Mouse (Mus musculus) heart, embryonic 14.5 days (tissue): Measurements from ENCODE around the gene Itprid2. TPM values are rescaled to one million over a fixed set of nuclear protein-coding genes. Genes with fewer than 3 reads are reported as not detected.

Source experiments
- ATAC-seq: fragments of 200-750 bp; cut with Nextera tagmentation; 2 replicates; pipeline ENCODE4 v1.8.0; 2017; ENCODE audit warnings: low read depth, moderate TSS enrichment; ENCODE audit not compliant: insufficient number of reproducible peaks, insufficient read depth, low FRiP score
- H3K27ac ChIP-seq, 2 experiments: fragments of 200-500 bp in 1 of 2; fragments of 300-500 bp in 1 of 2; sonication (generic) in 1 of 2; replicated peaks in 1 of 2; 2 replicates each; pipeline ENCODE4 v1.5.1; 2012 to 2014; ENCODE audit warnings: low read depth in 2 of 2, low read length in 2 of 2, control low read depth in 1 of 2, mild to moderate bottlenecking in 1 of 2, mixed read lengths in 1 of 2; ENCODE audit not compliant: control insufficient read depth in 1 of 2, insufficient read depth in 1 of 2
- H3K27me3 ChIP-seq: fragments of 300-500 bp; sonication (generic); 2 replicates; pipeline ENCODE4 v1.6.1; 2014; ENCODE audit warnings: mild to moderate bottlenecking, low read length, control low read depth; ENCODE audit not compliant: control insufficient read depth, insufficient read depth
- H3K36me3 ChIP-seq: fragments of 300-500 bp; sonication (generic); 2 replicates; pipeline ENCODE4 v1.6.1; 2014; ENCODE audit warnings: mild to moderate bottlenecking, control low read depth, low read length, mixed read lengths; ENCODE audit not compliant: control insufficient read depth, insufficient read depth
- H3K4me1 ChIP-seq, 2 experiments: fragments of 200-500 bp in 1 of 2; fragments of 300-500 bp in 1 of 2; sonication (generic) in 1 of 2; 2 replicates each; pipeline ENCODE4 v1.6.1; 2012 to 2014; ENCODE audit warnings: low read length in 2 of 2, control low read depth in 1 of 2, mixed read lengths in 1 of 2; ENCODE audit not compliant: control insufficient read depth in 2 of 2, insufficient read depth in 2 of 2
- H3K4me2 ChIP-seq: fragments of 300-500 bp; sonication (generic); 2 replicates; pipeline ENCODE4 v1.6.1; 2014; ENCODE audit warnings: mild to moderate bottlenecking, low read length
- H3K4me3 ChIP-seq, 2 experiments: fragments of 200-500 bp in 1 of 2; fragments of 300-500 bp in 1 of 2; sonication (generic) in 1 of 2; 2 replicates each; pipeline ENCODE4 v1.5.1; 2012 to 2014; ENCODE audit warnings: low read length in 2 of 2, mild to moderate bottlenecking in 2 of 2, control low read depth in 1 of 2, low read depth in 1 of 2, moderate library complexity in 1 of 2; ENCODE audit not compliant: control insufficient read depth in 1 of 2, insufficient read depth in 1 of 2
- H3K9ac ChIP-seq: fragments of 300-500 bp; sonication (generic); 2 replicates; pipeline ENCODE4 v1.6.1; 2014; ENCODE audit warnings: mild to moderate bottlenecking, low read length
- H3K9me3 ChIP-seq: fragments of 300-500 bp; sonication (generic); 2 replicates; pipeline ENCODE4 v1.6.1; 2016; ENCODE audit warnings: low read length, control low read depth; ENCODE audit not compliant: control insufficient read depth
- WGBS: fragments of 180-500 bp; shearing (Covaris S2); extraction: QIAGEN DNeasy Blood & Tissue Kit; methylation state at CpG from one replicate; pipeline ENCODE4 v1.1.7; 2014; 5-methylcytosine and 5-hydroxymethylcytosine counted together
- polyA plus RNA-seq: library from polyadenylated mRNA; unstranded; fragments of >200 nt; fragmentation: Nextera tagmentation; extraction: Ambion mirVana; gene quantifications from 2 replicates; pipeline ENCODE4 v1.2.1, GENCODE M21; 2014

Itprid2 gene
- polyA plus RNA-seq, 1 experiment from 2014 or later: 11.1 TPM

DNA sequence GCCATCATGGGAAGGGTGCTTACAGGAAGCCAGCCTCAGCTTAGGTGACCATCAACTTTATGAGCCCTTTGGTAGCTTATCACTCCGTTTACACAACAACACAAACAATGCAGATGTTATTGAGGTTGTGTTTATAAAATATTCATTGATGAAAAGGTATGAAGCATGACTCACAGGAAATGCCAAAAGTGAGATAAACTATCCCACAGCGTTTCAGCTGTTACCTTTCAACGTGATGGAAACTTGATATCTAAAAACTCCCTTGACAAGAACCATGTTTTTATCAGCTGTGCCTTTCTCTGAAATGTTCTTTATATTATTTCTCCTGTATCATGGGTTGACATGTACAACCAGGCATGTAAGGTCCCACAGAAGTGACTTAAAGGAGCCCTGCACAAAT lies 55.7 kb downstream of the Itprid2 start:
- H3K9ac ChIP-seq: no peak overlapping the region
- no peaks in the 10 kb centered on the region for H3K36me3 ChIP-seq
- H3K4me1 ChIP-seq: no peaks in the 10 kb centered on the region
- WGBS: 48% methylated on average over 3 of the region's 3 CpGs
- H3K4me2 ChIP-seq: no peak overlapping the region
- ATAC-seq: no peak
- no peaks in the 10 kb centered on the region for H3K9me3 ChIP-seq
- H3K27ac ChIP-seq: no peak overlapping the region
- H3K4me3 ChIP-seq: no peak overlapping the region
- no peaks in the 10 kb centered on the region for H3K27me3 ChIP-seq

DNA sequence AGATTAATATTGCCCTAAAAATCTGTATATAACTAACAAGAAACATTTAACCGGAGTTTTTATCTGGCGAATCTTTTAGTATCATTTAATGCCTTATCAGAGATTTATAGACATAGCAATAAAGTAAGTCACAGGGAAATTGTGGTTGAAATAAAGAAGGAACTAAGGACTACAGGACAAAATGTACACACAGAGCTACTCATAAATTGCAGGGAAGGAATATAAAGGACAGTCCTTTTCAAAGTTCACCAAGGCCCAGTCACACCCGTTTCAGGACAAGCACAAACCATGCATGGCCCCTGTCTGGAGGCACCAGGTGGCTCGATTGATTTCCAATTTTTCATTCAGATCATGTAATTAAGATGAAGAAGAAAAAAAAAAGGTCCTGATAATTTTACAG lies 60.0 kb downstream of the Itprid2 start:
- Histone ChIP-seq H3K9me3 (no peaks in the 10 kb centered on the region), H3K4me2 (no peak overlapping the region), H3K4me3 (no peak overlapping the region), H3K4me1 (no peaks in the 10 kb centered on the region), H3K27ac (no peak overlapping the region), H3K9ac (no peak overlapping the region), H3K27me3 (no peaks in the 10 kb centered on the region), H3K36me3 (no peaks in the 10 kb centered on the region)
- WGBS: 87% methylated on average over 4 of the region's 4 CpGs
- no peak for ATAC-seq

DNA sequence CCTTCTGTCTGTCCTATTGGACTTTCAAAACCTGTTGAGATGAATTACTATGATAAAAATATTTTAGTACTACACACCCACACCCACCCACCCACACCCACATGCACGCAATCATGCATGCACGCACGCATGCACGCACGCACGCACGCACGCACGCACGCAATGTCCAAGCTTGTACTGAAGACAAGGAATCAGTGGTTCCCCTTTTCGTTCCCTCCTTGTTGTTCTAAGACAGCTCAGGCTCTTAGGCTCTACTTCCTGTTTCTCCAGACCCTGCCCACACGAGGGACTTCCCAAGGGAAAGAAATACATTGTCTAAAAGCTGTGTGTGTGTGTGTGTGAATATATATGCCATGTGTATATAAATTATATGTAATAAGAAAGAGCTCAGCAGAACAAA lies 60.8 kb downstream of the Itprid2 start:
- no peaks in the 10 kb centered on the region for H3K36me3 ChIP-seq
- H3K27ac ChIP-seq: no peak overlapping the region
- ATAC-seq: no peak
- H3K9me3 ChIP-seq: no peaks in the 10 kb centered on the region
- no peaks in the 10 kb centered on the region for H3K4me1 ChIP-seq
- no peak overlapping the region for H3K4me3 ChIP-seq
- 81% methylated on average over 12 of the region's 12 CpGs for WGBS
- H3K27me3 ChIP-seq: no peaks in the 10 kb centered on the region
- no peak overlapping the region for H3K9ac ChIP-seq
- no peak overlapping the region for H3K4me2 ChIP-seq

DNA sequence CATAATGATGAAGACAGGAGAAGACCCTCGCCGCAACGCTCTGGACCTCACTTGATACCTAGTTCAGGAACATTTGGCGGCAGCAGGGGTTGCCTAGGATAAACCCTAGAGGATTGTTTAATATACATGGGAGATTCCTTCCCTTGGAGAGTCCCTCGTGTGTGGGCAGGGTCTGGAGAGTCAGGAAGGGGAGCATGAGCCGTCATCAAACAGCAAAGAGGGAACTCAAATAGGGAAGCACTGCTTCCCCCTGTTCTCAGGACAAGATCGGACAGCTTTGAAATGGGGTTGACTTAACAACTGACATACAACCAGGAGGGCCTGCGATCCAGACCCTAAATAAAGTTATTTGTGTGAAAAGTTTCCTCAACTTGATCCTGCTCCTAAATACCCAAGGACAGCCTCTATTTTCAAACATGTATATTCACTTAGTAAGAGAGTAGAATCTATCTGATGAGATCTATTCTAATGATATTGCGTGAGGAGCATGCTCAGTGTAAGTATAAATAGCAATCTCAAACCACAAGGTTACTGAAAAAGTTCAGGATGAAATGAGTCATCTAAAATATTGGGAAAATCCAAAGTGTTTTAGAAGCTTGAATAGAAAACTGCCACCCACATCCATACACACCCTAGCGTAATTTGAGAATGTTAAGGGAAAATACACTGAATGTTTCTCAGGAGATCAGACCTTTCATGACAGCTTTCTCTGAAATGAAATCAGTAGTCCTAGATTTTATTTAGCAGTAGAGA lies 61.5 kb downstream of the Itprid2 start:
- no peaks in the 10 kb centered on the region for H3K27me3 ChIP-seq
- no peaks in the 10 kb centered on the region for H3K36me3 ChIP-seq
- H3K9ac ChIP-seq: no peak overlapping the region
- H3K4me2 ChIP-seq: no peak overlapping the region
- H3K4me3 ChIP-seq: no peak overlapping the region
- no peaks in the 10 kb centered on the region for H3K9me3 ChIP-seq
- no peak overlapping the region for H3K27ac ChIP-seq
- ATAC-seq: no peak
- H3K4me1 ChIP-seq: no peaks in the 10 kb centered on the region
- WGBS: 80% methylated on average over 10 of the region's 10 CpGs

DNA sequence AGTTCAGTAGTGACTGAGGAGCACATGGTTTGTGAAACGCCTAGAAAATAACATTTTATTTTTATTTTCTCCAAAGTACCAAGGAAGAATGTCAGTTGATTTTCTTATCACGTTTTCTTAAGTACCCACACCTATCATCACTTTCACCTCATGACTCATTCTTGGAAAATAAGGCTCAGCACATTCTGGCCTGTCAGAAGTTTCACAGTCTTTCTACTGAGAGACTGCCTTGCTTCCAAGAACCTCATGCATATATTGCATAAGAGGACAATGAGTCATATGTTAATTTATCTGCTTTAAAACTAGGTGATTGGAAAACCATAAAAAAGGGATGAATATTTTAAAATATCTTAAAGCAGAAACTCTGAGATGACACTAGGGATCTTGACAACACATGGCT lies 63.0 kb downstream of the Itprid2 start:
- no peak for ATAC-seq
- Histone ChIP-seq H3K4me3 (no peak overlapping the region), H3K9me3 (no peaks in the 10 kb centered on the region), H3K4me2 (no peak overlapping the region), H3K36me3 (no peaks in the 10 kb centered on the region), H3K9ac (no peak overlapping the region), H3K27me3 (no peaks in the 10 kb centered on the region), H3K4me1 (no peaks in the 10 kb centered on the region), H3K27ac (no peak overlapping the region)
- WGBS: 23% methylated on average over 2 of the region's 2 CpGs

DNA sequence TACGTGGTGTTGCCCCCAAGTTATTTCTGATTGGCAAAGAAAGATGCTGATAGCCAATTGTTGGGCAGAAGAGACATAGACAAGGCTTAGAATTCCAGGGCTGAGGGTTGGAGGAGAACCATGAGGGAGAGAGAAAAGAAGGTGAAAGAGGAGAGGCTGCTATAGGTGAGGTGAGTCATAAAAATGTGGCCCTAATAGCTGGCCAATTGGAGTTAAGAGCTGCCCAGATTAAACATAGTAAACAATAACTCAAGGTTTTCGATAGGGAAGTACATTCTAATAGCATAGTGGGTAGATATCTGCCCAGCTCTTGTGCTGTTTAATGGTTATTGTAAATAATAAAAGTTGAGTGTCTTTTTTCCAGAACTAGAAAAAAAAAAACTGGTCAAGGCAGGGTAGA lies 69.6 kb downstream of the Itprid2 start:
- Histone ChIP-seq H3K27ac (no peak overlapping the region), H3K4me3 (no peak overlapping the region), H3K4me2 (no peak overlapping the region), H3K9ac (no peak overlapping the region), H3K27me3 (no peaks in the 10 kb centered on the region), H3K4me1 (peaks cover 0 to 10% of the 10 kb centered on the region in 2 experiments; a peak in 1 of 4 replicates), H3K36me3 (no peaks in the 10 kb centered on the region), H3K9me3 (no peaks in the 10 kb centered on the region)
- no peak for ATAC-seq
- 77% methylated on average over 2 of the region's 2 CpGs for WGBS

DNA sequence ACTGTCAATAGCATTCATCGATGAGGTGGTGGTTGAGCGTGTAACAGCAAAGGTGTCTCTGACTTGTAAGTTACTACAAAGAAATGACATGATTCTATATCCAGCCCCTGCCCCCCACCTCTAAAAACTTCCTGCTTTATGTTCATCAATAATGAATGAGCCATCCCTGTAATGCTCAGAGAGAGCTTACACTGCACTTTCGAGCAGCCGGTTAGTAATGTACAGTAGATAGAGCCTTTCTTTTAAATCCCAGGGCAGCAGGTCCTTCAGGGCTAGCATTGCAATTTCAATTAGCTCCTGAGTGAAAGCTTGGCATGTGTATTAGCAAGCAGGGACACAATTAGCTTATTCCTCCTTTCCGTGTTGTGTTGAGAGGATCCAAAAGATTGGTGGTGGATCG lies 72.4 kb downstream of the Itprid2 start, which contains the start of gene Ppp1r1c:
Gene Ppp1r1c (plus strand): TSS at position 206 of the 400 bp plus-strand sequence.
- no peaks in the 10 kb centered on the region for H3K27me3 ChIP-seq
- no peak within 1 kb of the TSS for H3K4me2 ChIP-seq
- WGBS: 82% methylated on average over 6 of the region's 6 CpGs
- H3K36me3 ChIP-seq: no peaks in the 10 kb centered on the region
- H3K4me3 ChIP-seq: no peak within 1 kb of the TSS
- peaks cover 0 to 21% of the 10 kb centered on the region in 2 experiments; a peak in 2 of 4 replicates for H3K4me1 ChIP-seq
- no peak within 1 kb of the TSS for H3K27ac ChIP-seq
- no peak within 1 kb of the TSS for H3K9ac ChIP-seq
- no peaks in the 10 kb centered on the region for H3K9me3 ChIP-seq
- ATAC-seq: no peak

DNA sequence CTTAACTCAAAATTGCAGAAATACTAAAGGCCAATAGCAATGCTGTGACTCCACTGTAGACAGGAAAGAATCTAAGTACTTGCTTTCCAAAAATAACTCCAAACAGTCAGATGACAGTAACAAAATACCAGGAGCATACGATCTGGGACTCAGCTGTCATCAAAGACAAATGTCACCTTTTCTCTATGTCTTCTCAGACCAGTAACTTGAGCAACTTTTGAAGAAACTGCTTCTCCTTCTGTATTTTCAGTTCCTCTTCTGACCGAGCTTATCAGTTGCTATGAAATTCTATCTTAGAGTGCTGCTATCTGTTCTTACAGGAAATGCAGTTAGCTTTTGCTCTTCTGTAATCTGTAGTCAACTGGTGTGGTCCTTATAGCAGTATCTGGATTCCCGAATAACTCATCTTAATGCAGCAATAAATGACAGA lies 78.5 kb downstream of the Itprid2 start:
- peaks cover 0 to 29% of the 10 kb centered on the region in 2 experiments; a peak in 3 of 4 replicates for H3K4me1 ChIP-seq
- H3K9ac ChIP-seq: no peak overlapping the region
- WGBS: 7% methylated on average over 3 of the region's 3 CpGs
- no peaks in the 10 kb centered on the region for H3K27me3 ChIP-seq
- H3K4me2 ChIP-seq: no peak overlapping the region
- H3K4me3 ChIP-seq: no peak overlapping the region
- H3K36me3 ChIP-seq: no peaks in the 10 kb centered on the region
- H3K9me3 ChIP-seq: no peaks in the 10 kb centered on the region
- H3K27ac ChIP-seq: no peak overlapping the region; a peak in 1 of 4 replicates
- ATAC-seq: no peak
